Mouse (Mus musculus) heart, adult 9 months (tissue): ENCODE measurements at regions not wholly inside any gene's neighbourhood (a gene's known extent, or its start where the extent isn't known, plus 50 kb on each side); places are given as distances from the start of the nearest gene placed in this dataset.

Experiments used
- DNase-seq, 2 experiments: peaks; one replicate each; pipeline ENCODE4 v3.0.0; 2022; ENCODE audit warnings: low spot score in 2 of 2

DNA sequence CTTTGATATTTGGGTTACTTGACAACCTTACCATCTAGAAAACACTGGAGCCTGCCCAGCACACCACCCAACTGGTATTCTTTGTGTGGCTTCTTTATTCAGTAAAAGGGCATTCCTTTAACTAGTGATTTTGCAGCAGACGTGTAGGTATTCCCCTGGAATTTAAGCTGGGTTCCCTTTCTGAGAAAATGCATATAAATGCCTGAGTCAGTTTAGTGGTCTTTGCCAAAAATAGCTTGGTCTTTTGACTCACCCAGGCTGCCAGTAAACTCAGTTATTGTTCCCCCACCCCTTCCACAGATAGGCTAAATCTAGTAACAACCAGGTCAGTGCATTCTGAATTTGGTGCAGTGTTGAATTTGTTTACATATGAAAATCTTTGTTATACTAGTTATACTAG is 450.6 kb downstream of the Gm7489 start:
- DNase-seq: no peak

DNA sequence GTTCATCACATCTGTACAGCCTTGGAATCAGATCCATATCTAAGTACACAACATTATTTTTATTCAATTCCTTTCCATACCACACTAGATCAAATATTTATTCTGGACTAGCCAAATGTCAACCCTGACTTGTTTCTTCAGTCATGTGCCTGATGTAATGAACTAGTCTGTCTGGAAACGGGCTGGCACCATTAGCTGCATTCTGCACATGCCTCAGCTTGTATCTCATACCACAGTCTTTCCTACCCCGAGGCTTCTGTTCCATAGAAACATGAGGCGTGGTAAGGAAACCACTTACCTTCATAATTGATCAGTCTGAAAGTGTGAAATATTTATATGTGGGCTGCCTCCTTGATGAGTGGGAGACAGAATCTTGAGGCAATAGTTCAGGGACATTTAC is 469.0 kb downstream of the Gm7489 start:
- no peak for DNase-seq

- DNase-seq: peak in 1 of 2 experiments; percentile 1
These were observed 474.0 kb downstream of the Gm7489 start for GRCm38 (mm10) chr15:54358731-54359130.
